Mouse (Mus musculus) hindbrain, embryonic 10.5 days (tissue): ENCODE measurements at regions not wholly inside any gene's neighbourhood (a gene's known extent, or its start where the extent isn't known, plus 50 kb on each side); places are given as distances from the start of the nearest gene placed in this dataset.

Experiments
- DNase-seq: peaks from one replicate; pipeline ENCODE4 v3.0.0-alpha.2; 2017; ENCODE audit warnings: low spot score
- H3K27ac ChIP-seq: fragments of 300-500 bp; sonication (generic); 2 replicates; pipeline ENCODE4 v1.5.1; 2016; ENCODE audit warnings: mild to moderate bottlenecking, moderate library complexity
- H3K27me3 ChIP-seq: fragments of 300-500 bp; sonication (generic); 2 replicates; pipeline ENCODE4 v1.6.1; 2016; ENCODE audit warnings: mild to moderate bottlenecking; ENCODE audit not compliant: poor library complexity, insufficient read depth, severe bottlenecking
- H3K36me3 ChIP-seq: fragments of 300-500 bp; sonication (generic); 2 replicates; pipeline ENCODE4 v1.6.1; 2016; ENCODE audit warnings: mild to moderate bottlenecking, moderate library complexity
- H3K4me1 ChIP-seq: fragments of 300-500 bp; sonication (generic); replicated peaks from 2 replicates; pipeline ENCODE4 v1.6.1; 2016; ENCODE audit warnings: mild to moderate bottlenecking
- H3K4me3 ChIP-seq: fragments of 300-500 bp; sonication (generic); 2 replicates; pipeline ENCODE4 v1.5.1; 2016; ENCODE audit warnings: mild to moderate bottlenecking, moderate library complexity
- H3K9me3 ChIP-seq: fragments of 300-500 bp; sonication (generic); 2 replicates; pipeline ENCODE4 v1.6.1; 2016; ENCODE audit warnings: mild to moderate bottlenecking, moderate library complexity
- WGBS: fragments of 180-500 bp; shearing (Covaris S2); methylation state at CpG from one replicate; pipeline ENCODE4 v1.1.7; 2016; 5-methylcytosine and 5-hydroxymethylcytosine counted together

- Histone ChIP-seq H3K36me3 (no peaks in the 10 kb centered on the region), H3K27me3 (no peaks in the 10 kb centered on the region), H3K4me3 (no peak overlapping the region), H3K27ac (no peak overlapping the region), H3K9me3 (0 out of 2 replicates have a peak, but pooled peaks cover 2% of the 10 kb centered on the region), H3K4me1 (no peaks in the 10 kb centered on the region; the same call in 1 of the 2 replicates)
- DNase-seq, result no peak
- 86% methylated on average over 2 of the region's 2 CpGs for WGBS
Observed at GRCm38 (mm10) chr8:116268685-116269084, 236.1 kb upstream of the Dynlrb2 start.

- WGBS, result 88% methylated on average over 9 of the region's 9 CpGs
Observed at GRCm38 (mm10) chr8:116268161-116268560, 236.6 kb upstream of the Dynlrb2 start.

DNA sequence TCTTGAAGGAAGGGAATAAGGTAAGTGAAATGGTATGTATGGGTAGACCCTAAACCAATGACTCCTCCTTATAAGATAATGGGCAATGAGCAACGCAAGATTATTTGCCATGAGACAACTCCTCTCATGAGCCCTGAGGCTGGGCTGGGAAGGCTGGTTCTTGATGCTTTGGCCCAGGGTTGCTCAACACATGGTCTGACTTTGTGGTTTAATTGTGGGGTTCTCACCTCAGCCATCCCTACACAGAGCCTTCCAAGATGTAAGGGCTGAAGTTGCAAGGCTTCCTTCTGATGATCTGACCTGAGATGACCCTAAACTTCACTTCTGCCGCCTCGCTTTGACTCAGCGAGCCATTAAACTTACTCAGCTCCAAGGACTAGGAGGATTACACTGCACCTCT, 237.8 kb upstream of the Dynlrb2 start:
- H3K27ac ChIP-seq, result no peak overlapping the region
- H3K9me3 ChIP-seq, result 0 out of 2 replicates have a peak, but pooled peaks cover 2% of the 10 kb centered on the region
- H3K4me3 ChIP-seq, result no peak overlapping the region
- H3K27me3 ChIP-seq, result no peaks in the 10 kb centered on the region
- WGBS, result 75% methylated on average over 4 of the region's 4 CpGs
- H3K4me1 ChIP-seq, result no peaks in the 10 kb centered on the region; the same call in 1 of the 2 replicates
- no peak for DNase-seq
- H3K36me3 ChIP-seq, result no peaks in the 10 kb centered on the region

More at GRCm38 (mm10) chr8:116268161-116268560, 236.6 kb upstream of the Dynlrb2 start:
- Histone ChIP-seq H3K4me3 (no peak overlapping the region), H3K27ac (no peak overlapping the region), H3K4me1 (no peaks in the 10 kb centered on the region; the same call in 1 of the 2 replicates), H3K27me3 (no peaks in the 10 kb centered on the region), H3K36me3 (no peaks in the 10 kb centered on the region), H3K9me3 (0 out of 2 replicates have a peak, but pooled peaks cover 2% of the 10 kb centered on the region)
- DNase-seq, result no peak

- H3K4me1 ChIP-seq, result peaks cover 3% of the 10 kb centered on the region; the same call in 1 of the 2 replicates
- H3K9me3 ChIP-seq, result 0 out of 2 replicates have a peak, but pooled peaks cover 2% of the 10 kb centered on the region
- H3K36me3 ChIP-seq, result no peaks in the 10 kb centered on the region
- 94% methylated on average over 3 of the region's 3 CpGs for WGBS
- no peak for DNase-seq
- H3K27me3 ChIP-seq, result no peaks in the 10 kb centered on the region
- H3K4me3 ChIP-seq, result no peak overlapping the region
- no peak overlapping the region for H3K27ac ChIP-seq
Observed at GRCm38 (mm10) chr8:116265591-116265990, 239.2 kb upstream of the Dynlrb2 start.

DNA sequence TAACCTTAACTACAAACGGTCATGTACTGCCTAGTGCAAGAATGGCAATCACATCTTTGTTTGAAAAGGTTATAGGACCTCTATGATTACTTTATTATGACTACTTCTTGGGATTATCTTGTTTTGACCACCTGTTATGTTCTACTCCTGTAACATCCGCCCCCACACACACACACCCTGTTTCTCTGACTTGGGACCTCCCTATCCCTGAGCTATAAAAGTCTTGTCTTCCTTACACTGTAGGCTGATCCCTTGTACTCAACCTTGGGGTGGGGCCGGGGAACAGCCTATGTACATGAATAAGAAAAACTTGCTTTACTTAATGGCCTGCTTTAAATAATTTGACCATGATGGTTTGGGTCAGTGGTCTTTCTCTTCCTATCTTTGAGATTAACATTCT, 240.7 kb upstream of the Dynlrb2 start:
- Histone ChIP-seq H3K27me3 (no peaks in the 10 kb centered on the region), H3K4me3 (no peak overlapping the region), H3K36me3 (no peaks in the 10 kb centered on the region), H3K9me3 (0 out of 2 replicates have a peak, but pooled peaks cover 2% of the 10 kb centered on the region), H3K27ac (no peak overlapping the region), H3K4me1 (peaks cover 3% of the 10 kb centered on the region; the same call in 1 of the 2 replicates)
- no peak for DNase-seq
- 86% methylated on average over 3 of the region's 3 CpGs for WGBS

- peak; percentile 19 for DNase-seq
- peaks cover 3% of the 10 kb centered on the region; the same call in 1 of the 2 replicates for H3K4me1 ChIP-seq
- no peaks in the 10 kb centered on the region for H3K9me3 ChIP-seq
- H3K36me3 ChIP-seq, result no peaks in the 10 kb centered on the region
- no peak overlapping the region for H3K27ac ChIP-seq
- 41% methylated on average over 2 of the region's 2 CpGs for WGBS
- no peaks in the 10 kb centered on the region for H3K27me3 ChIP-seq
- H3K4me3 ChIP-seq, result no peak overlapping the region
Observed at GRCm38 (mm10) chr8:116261286-116261685, 243.5 kb upstream of the Dynlrb2 start.

GRCm38 (mm10) chr8:116255398-116255797, 249.4 kb upstream of the Dynlrb2 start:
- no peak for DNase-seq
- 87% methylated on average over 5 of the region's 5 CpGs for WGBS
- Histone ChIP-seq H3K4me1 (no peaks in the 10 kb centered on the region), H3K27me3 (no peaks in the 10 kb centered on the region), H3K9me3 (no peaks in the 10 kb centered on the region), H3K36me3 (no peaks in the 10 kb centered on the region), H3K4me3 (no peak overlapping the region), H3K27ac (no peak overlapping the region)

GRCm38 (mm10) chr8:116252455-116253216, 252.1 kb upstream of the Dynlrb2 start:
- no peak overlapping the region for H3K4me3 ChIP-seq
- WGBS, result 61% methylated on average over 7 of the region's 7 CpGs
- H3K4me1 ChIP-seq, result 0 out of 2 replicates have a peak, but pooled peaks cover 4% of the 10 kb centered on the region
- no peaks in the 10 kb centered on the region for H3K27me3 ChIP-seq
- no peaks in the 10 kb centered on the region for H3K9me3 ChIP-seq
- no peak for DNase-seq
- no peak overlapping the region for H3K27ac ChIP-seq
- no peaks in the 10 kb centered on the region for H3K36me3 ChIP-seq

GRCm38 (mm10) chr8:116248398-116248797, 256.4 kb upstream of the Dynlrb2 start:
- H3K4me3 ChIP-seq, result no peak overlapping the region
- WGBS, result 67% methylated on average over 1 of the region's 1 CpGs
- no peaks in the 10 kb centered on the region for H3K36me3 ChIP-seq
- 0 out of 2 replicates have a peak, but pooled peaks cover 4% of the 10 kb centered on the region for H3K27me3 ChIP-seq
- peaks cover 14% of the 10 kb centered on the region; the same call in 1 of the 2 replicates for H3K4me1 ChIP-seq
- H3K27ac ChIP-seq, result no peak overlapping the region
- DNase-seq, result no peak
- no peaks in the 10 kb centered on the region for H3K9me3 ChIP-seq

DNA sequence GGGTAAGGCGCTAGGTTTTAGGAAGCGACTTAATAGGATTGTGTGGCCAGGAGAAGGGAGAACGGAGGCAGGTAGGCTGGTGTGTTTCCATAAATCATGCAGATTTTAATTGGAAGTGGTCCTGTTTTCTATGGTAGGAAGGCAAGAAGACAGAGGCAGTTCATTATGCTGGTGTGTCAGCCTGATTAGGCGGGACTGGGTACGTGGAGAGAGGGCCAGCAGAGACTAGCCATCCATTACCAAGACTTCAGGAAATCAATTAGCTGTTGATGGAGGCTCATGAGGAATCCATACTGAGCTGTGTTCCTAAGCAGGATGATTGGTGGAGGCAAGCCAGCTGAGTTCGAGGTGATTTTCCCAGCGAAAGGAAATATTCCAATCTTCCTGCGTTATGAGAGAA, 261.3 kb upstream of the Dynlrb2 start:
- peaks cover 24% of the 10 kb centered on the region for H3K27me3 ChIP-seq
- H3K36me3 ChIP-seq, result no peaks in the 10 kb centered on the region
- 72% methylated on average over 8 of the region's 8 CpGs for WGBS
- H3K9me3 ChIP-seq, result no peaks in the 10 kb centered on the region
- H3K27ac ChIP-seq, result no peak overlapping the region
- H3K4me1 ChIP-seq, result peaks cover 19% of the 10 kb centered on the region; the same call in 1 of the 2 replicates
- no peak for DNase-seq
- H3K4me3 ChIP-seq, result no peak overlapping the region

DNA sequence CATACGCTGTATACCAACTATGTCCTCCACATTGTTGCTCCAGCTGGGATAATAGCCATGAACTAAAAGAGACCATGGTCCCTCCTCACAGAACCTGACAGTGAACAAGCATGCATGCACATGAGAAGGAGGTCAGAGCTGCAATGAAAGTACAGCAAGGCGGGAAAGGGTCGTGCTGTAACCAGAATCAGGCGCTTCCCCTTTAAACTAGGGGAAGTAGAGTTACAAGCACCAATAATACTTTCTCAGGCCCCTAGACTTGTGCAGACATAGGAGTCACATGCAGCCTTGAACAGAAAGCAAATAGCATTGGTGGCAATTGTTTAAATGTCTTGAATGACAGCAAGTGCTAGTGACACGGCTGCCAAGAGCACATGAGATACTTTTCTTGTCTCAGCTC, 261.8 kb upstream of the Dynlrb2 start:
- WGBS, result 82% methylated on average over 5 of the region's 5 CpGs
- peaks cover 29% of the 10 kb centered on the region for H3K27me3 ChIP-seq
- H3K27ac ChIP-seq, result no peak overlapping the region

GRCm38 (mm10) chr8:116241987-116242242, 262.9 kb upstream of the Dynlrb2 start:
- Histone ChIP-seq H3K27ac (no peak overlapping the region), H3K36me3 (no peaks in the 10 kb centered on the region), H3K9me3 (no peaks in the 10 kb centered on the region), H3K4me1 (peaks cover 15% of the 10 kb centered on the region; the same call in 1 of the 2 replicates), H3K4me3 (no peak overlapping the region), H3K27me3 (peaks cover 37% of the 10 kb centered on the region)
- DNase-seq, result no peak
- WGBS, result 87% methylated on average over 5 of the region's 5 CpGs

More for the DNA sequence above, 261.8 kb upstream of the Dynlrb2 start:
- Histone ChIP-seq H3K4me1 (peaks cover 15% of the 10 kb centered on the region; the same call in 1 of the 2 replicates), H3K36me3 (no peaks in the 10 kb centered on the region), H3K9me3 (no peaks in the 10 kb centered on the region), H3K4me3 (no peak overlapping the region)
- DNase-seq, result no peak

DNA sequence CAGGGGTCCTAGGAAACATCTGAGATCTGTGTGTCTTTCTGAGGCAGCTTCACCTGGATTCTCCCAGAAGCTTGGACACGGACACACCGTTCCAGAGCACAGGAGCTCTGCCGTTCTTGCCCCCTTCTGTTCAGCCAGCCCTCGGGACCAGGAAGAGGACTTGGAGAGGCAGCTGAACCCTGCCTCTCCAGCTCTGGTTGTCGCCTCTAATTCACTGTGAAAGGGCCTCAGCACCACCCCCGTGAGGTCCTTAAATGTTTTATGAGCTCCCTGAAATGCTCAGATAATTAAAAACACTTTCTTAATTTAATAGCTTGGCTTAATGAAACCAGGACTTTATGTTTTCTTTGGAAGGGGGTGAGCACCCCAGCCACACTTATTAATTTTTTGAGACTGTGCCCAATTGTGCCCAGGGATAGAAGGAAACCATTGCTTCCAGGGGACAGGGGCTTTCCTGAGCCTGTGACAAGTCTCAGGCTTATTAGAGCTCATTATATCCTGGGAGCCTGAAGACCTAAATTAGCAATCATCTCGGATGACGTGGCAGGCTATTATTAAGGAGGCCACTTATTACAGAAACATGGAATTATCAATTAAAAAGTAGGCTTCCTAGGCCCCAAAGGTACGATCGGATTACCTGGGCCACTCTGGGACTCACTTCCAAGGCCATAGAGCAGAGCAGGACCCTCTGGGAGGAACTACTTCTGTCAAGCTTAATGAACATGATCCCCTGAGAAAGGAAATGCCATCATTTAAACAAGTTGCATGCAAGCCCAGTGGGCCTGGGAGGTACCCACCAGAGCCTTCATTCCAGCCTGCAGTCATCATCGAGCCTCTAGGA, 263.4 kb upstream of the Dynlrb2 start:
- H3K27ac ChIP-seq, result no peak overlapping the region
- DNase-seq, result no peak
- no peaks in the 10 kb centered on the region for H3K9me3 ChIP-seq
- H3K4me3 ChIP-seq, result no peak overlapping the region
- WGBS, result 79% methylated on average over 11 of the region's 11 CpGs
- peaks cover 37% of the 10 kb centered on the region for H3K27me3 ChIP-seq
- H3K4me1 ChIP-seq, result peaks cover 15% of the 10 kb centered on the region; the same call in 1 of the 2 replicates
- H3K36me3 ChIP-seq, result no peaks in the 10 kb centered on the region
